Mouse (Mus musculus) stomach, postnatal 0 days (tissue): ENCODE results near the gene Gm38119. TPM values are rescaled to one million over a fixed set of nuclear protein-coding genes. Genes with fewer than 3 reads are reported as not detected.

ENCODE experiments used
- polyA plus RNA-seq: library from polyadenylated mRNA; unstranded; fragments of >200 nt; fragmentation: Nextera tagmentation; extraction: Ambion mirVana; gene quantifications from 2 replicates; pipeline ENCODE4 v1.2.1, GENCODE M21; 2015

The Gm38119 gene
- polyA plus RNA-seq, 1 experiment from 2014 or later = 14.1 TPM

Other genes starting within 250 kb of the Gm38119 start
- gene Sprr4, start 238.6 kb downstream of the Gm38119 start, polyA plus RNA-seq = 1.3 and 1.5 TPM in 2 replicates
- not detected in 2 replicates for gene 2310046K23Rik, start 204.6 kb downstream of the Gm38119 start, polyA plus RNA-seq
- gene Ivl, start 165.4 kb downstream of the Gm38119 start, polyA plus RNA-seq = 16.6 and 21.1 TPM in 2 replicates
- gene Smcp, start 150.1 kb downstream of the Gm38119 start, polyA plus RNA-seq = not detected in 2 replicates
- gene 2210017I01Rik, start 131.6 kb downstream of the Gm38119 start, polyA plus RNA-seq = 22.8 and 26.7 TPM in 2 replicates
- 98.3 and 102 TPM in 2 replicates for gene Lce6a, start 117.4 kb downstream of the Gm38119 start, polyA plus RNA-seq
- gene Lce1a1, start 90.8 kb downstream of the Gm38119 start, polyA plus RNA-seq = 401 and 429 TPM in 2 replicates
- 116 and 135 TPM in 2 replicates for gene Lce1b, start 82.2 kb downstream of the Gm38119 start, polyA plus RNA-seq
- 632 and 696 TPM in 2 replicates for gene Lce1a2, start 68.8 kb downstream of the Gm38119 start, polyA plus RNA-seq
- gene Lce1c, start 59.8 kb downstream of the Gm38119 start, polyA plus RNA-seq = 673 and 689 TPM in 2 replicates
- 199 and 223 TPM in 2 replicates for gene Lce1d, start 51.9 kb downstream of the Gm38119 start, polyA plus RNA-seq
- 326 and 341 TPM in 2 replicates for gene Lce1e, start 30.0 kb downstream of the Gm38119 start, polyA plus RNA-seq
- gene Lce1f, start 18.7 kb downstream of the Gm38119 start, polyA plus RNA-seq = 468 and 478 TPM in 2 replicates
- 307 and 309 TPM in 2 replicates for gene Lce1g, start 13.2 kb upstream of the Gm38119 start, polyA plus RNA-seq
- gene Lce1h, start 26.0 kb upstream of the Gm38119 start, polyA plus RNA-seq = 249 and 251 TPM in 2 replicates
- gene Lce1i, start 39.8 kb upstream of the Gm38119 start, polyA plus RNA-seq = 369 and 377 TPM in 2 replicates
- 175 and 184 TPM in 2 replicates for gene Lce1j, start 51.4 kb upstream of the Gm38119 start, polyA plus RNA-seq
- 86.3 and 98.5 TPM in 2 replicates for gene Lce1k, start 68.8 kb upstream of the Gm38119 start, polyA plus RNA-seq
- 108 and 133 TPM in 2 replicates for gene Kprp, start 88.2 kb upstream of the Gm38119 start, polyA plus RNA-seq
- 247 and 250 TPM in 2 replicates for gene Lce1l, start 112.2 kb upstream of the Gm38119 start, polyA plus RNA-seq
- 30.7 and 33.6 TPM in 2 replicates for gene 2310050C09Rik, start 131.1 kb upstream of the Gm38119 start, polyA plus RNA-seq
- 1,230 and 1,305 TPM in 2 replicates for gene Lce3a, start 187.1 kb upstream of the Gm38119 start, polyA plus RNA-seq
- 847 and 849 TPM in 2 replicates for gene Lce3b, start 193.9 kb upstream of the Gm38119 start, polyA plus RNA-seq
- 1,477 and 1,491 TPM in 2 replicates for gene Lce3c, start 205.4 kb upstream of the Gm38119 start, polyA plus RNA-seq
- gene Lce3d, start 218.3 kb upstream of the Gm38119 start, polyA plus RNA-seq = 246 and 293 TPM in 2 replicates
- gene Lce3e, start 228.0 kb upstream of the Gm38119 start, polyA plus RNA-seq = 1,443 and 1,461 TPM in 2 replicates